Mouse (Mus musculus): ENCODE data around the gene Gucy1b2. TPM values are rescaled to one million over a fixed set of nuclear protein-coding genes. Genes with fewer than 3 reads are reported as not detected.

The Gucy1b2 gene
- polyA plus RNA-seq, 1 experiment from 2014 or later, result 0.08 TPM

DNA sequence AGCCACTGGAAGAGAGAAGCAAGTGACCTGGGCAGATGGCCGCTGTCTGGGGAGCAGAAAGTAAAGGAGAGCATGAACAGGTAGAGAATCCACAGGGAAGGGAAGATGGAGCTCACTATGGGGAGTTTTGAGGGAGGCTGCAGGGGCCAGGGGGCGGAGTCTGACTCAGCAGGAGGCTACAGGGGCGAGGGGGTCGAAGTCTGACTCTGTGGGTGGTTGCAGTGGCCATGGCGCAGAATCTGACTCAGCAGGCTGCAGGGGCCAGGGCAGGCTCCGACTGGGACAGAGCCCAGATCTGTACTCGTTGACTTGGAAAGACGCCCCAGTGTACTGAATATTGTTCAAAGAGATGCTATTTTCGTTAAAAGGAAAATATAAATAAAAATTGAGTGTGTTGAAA, 8.9 kb upstream of the Gucy1b2 start:
- H3K27ac ChIP-seq, result no peak overlapping the region
- H3K36me3 ChIP-seq, result no peaks in the 10 kb centered on the region
- no peak overlapping the region for H3K4me3 ChIP-seq
- WGBS, result 16% methylated on average over 9 of the region's 9 CpGs
- H3K4me2 ChIP-seq (replicated peaks), result peak overlapping the region; percentile 28
- H3K4me1 ChIP-seq, result 0 out of 2 replicates have a peak, but pooled peaks cover 5% of the 10 kb centered on the region
- H3K9ac ChIP-seq, result no peak overlapping the region
- no peaks in the 10 kb centered on the region for H3K27me3 ChIP-seq
- 0 out of 2 replicates have a peak, but pooled peaks cover 2% of the 10 kb centered on the region for H3K9me3 ChIP-seq
- ATAC-seq (ENCODE audit: insufficient number of reproducible peaks, insufficient read depth, low FRiP score, low TSS enrichment), result no peak

DNA sequence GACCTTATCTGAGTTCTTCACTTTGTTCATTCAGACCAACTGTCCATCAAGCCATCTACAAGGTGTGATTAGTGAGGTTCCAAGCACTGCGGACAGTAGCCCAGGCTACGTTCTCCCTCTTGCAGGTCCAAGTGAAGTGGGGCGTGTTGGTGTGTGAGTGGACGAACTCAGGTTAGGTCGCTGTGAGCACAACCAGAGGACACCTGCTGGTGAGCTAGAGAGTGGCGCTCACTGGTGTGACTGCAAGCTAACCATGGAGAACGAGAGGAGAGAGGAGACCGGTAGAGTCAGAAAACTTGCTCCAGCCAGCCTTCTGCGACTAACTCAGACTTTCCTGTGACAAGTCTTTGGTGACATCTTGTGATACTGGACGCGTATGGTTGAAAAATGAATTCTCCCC, 3.5 kb upstream of the Gucy1b2 start:
- Histone ChIP-seq H3K4me2 (replicated peaks) (no peak overlapping the region), H3K4me1 (0 out of 2 replicates have a peak, but pooled peaks cover under 1% of the 10 kb centered on the region), H3K9me3 (0 out of 2 replicates have a peak, but pooled peaks cover 2% of the 10 kb centered on the region), H3K4me3 (no peak overlapping the region), H3K36me3 (no peaks in the 10 kb centered on the region), H3K9ac (no peak overlapping the region), H3K27ac (no peak overlapping the region), H3K27me3 (no peaks in the 10 kb centered on the region)
- WGBS, result 65% methylated on average over 11 of the region's 11 CpGs
- no peak for ATAC-seq (ENCODE audit: insufficient number of reproducible peaks, insufficient read depth, low FRiP score, low TSS enrichment)

DNA sequence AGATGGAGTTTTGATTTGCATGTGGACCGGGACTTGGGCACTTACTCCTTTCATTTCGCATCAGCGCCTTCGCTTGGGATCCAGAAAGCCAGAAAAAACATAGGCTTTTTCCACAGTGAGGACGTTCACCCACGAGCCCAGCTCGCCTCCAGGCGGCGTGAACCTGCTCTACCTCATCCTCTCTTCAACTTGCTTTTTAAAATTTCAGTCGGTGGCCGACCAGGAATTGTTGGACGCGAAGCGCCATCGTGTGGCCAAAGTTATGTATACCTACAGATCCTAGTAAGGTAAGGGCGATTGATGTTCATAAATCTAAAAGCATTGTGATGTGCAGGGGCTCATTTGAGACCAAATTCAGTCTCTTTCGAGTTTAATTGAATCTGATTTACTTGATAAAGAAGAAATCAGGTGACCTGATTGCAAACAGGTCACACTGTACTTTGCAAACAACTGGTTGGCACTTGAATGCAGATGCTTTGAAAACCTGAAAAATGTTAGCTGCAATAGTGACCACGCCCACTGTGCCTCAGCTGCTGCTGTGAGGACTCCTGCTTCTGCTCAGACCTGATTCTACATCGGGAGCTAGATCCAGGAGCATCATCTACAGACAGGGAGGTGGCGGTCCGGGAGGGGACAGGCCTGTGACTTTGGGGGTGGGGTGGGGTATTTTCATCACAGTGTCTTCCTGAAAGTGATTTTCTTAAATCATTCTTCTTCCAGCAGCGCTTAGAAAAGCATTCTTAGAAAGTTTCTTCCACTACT, 1.5 kb upstream of the Gucy1b2 start:
- H3K27ac ChIP-seq, result no peak overlapping the region
- H3K4me3 ChIP-seq, result no peak overlapping the region
- H3K9ac ChIP-seq, result no peak overlapping the region
- H3K4me1 ChIP-seq, result no peaks in the 10 kb centered on the region
- no peaks in the 10 kb centered on the region for H3K36me3 ChIP-seq
- H3K4me2 ChIP-seq (replicated peaks), result no peak overlapping the region
- 0 out of 2 replicates have a peak, but pooled peaks cover 2% of the 10 kb centered on the region for H3K9me3 ChIP-seq
- no peak for ATAC-seq (ENCODE audit: insufficient number of reproducible peaks, insufficient read depth, low FRiP score, low TSS enrichment)
- WGBS, result 20% methylated on average over 22 of the region's 22 CpGs
- no peaks in the 10 kb centered on the region for H3K27me3 ChIP-seq

DNA sequence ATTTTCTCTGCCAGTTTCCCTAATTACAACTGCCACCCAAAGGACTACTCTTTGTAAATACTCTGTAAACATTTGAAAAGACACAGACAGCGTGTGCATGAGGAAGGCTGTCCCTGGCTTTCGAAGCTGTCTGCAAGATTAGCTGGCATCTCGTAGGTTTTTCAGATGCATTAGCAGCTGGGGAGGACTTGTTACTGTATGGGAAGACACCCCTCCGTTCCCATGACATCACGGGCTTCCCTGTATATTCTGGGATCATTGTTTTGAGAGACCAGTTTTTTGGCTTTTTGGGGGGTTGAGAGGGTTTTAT, 564 bp downstream of the Gucy1b2 start:
- Histone ChIP-seq H3K9me3 (no peaks in the 10 kb centered on the region), H3K27ac (no peak overlapping the region), H3K4me1 (no peaks in the 10 kb centered on the region), H3K9ac (no peak overlapping the region), H3K36me3 (no peaks in the 10 kb centered on the region), H3K4me3 (no peak overlapping the region), H3K27me3 (no peaks in the 10 kb centered on the region), H3K4me2 (replicated peaks) (no peak overlapping the region)
- WGBS, result 79% methylated on average over 5 of the region's 5 CpGs
- ATAC-seq (ENCODE audit: insufficient number of reproducible peaks, insufficient read depth, low FRiP score, low TSS enrichment), result no peak

GRCm38 (mm10) chr14:62454760-62455569, 1.1 kb downstream of the Gucy1b2 start:
- no peak overlapping the region for H3K27ac ChIP-seq
- no peaks in the 10 kb centered on the region for H3K27me3 ChIP-seq
- H3K4me2 ChIP-seq (replicated peaks), result no peak overlapping the region
- H3K36me3 ChIP-seq, result no peaks in the 10 kb centered on the region
- H3K9me3 ChIP-seq, result no peaks in the 10 kb centered on the region
- WGBS, result 66% methylated on average over 9 of the region's 9 CpGs
- H3K4me1 ChIP-seq, result no peaks in the 10 kb centered on the region
- no peak for ATAC-seq (ENCODE audit: insufficient number of reproducible peaks, insufficient read depth, low FRiP score, low TSS enrichment)
- no peak overlapping the region for H3K4me3 ChIP-seq
- no peak overlapping the region for H3K9ac ChIP-seq

GRCm38 (mm10) chr14:62454136-62454535, 2.0 kb downstream of the Gucy1b2 start:
- H3K4me2 ChIP-seq (replicated peaks), result no peak overlapping the region
- no peaks in the 10 kb centered on the region for H3K27me3 ChIP-seq
- WGBS, result 67% methylated on average over 3 of the region's 3 CpGs

DNA sequence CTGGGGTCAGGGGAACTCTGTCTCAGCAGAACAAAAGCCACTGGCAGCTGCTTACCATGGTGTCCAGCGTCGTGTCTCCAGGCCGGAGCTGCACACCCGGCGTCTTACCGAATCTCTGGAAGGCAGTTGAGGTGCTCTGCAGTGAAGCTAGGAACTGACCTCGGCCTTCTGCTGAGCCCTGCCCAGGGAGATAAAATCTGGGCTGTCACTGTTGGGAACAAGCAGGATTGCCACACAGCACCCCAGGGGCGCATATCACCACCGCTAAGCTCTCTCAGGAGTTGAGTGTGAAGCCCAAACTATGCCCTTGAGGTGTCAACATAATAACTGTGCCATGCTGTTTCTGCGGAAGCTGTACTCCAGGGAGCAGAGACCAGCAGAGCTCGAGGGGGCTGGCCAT, 2.8 kb downstream of the Gucy1b2 start:
- H3K4me2 ChIP-seq (replicated peaks), result no peak overlapping the region
- H3K9ac ChIP-seq, result no peak overlapping the region
- no peaks in the 10 kb centered on the region for H3K9me3 ChIP-seq
- no peaks in the 10 kb centered on the region for H3K4me1 ChIP-seq
- H3K27me3 ChIP-seq, result no peaks in the 10 kb centered on the region
- ATAC-seq (ENCODE audit: insufficient number of reproducible peaks, insufficient read depth, low FRiP score, low TSS enrichment), result no peak
- no peak overlapping the region for H3K27ac ChIP-seq
- H3K36me3 ChIP-seq, result no peaks in the 10 kb centered on the region
- 78% methylated on average over 11 of the region's 11 CpGs for WGBS
- H3K4me3 ChIP-seq, result no peak overlapping the region

More at GRCm38 (mm10) chr14:62454136-62454535, 2.0 kb downstream of the Gucy1b2 start:
- ATAC-seq (ENCODE audit: insufficient number of reproducible peaks, insufficient read depth, low FRiP score, low TSS enrichment), result no peak
- H3K27ac ChIP-seq, result no peak overlapping the region
- no peaks in the 10 kb centered on the region for H3K4me1 ChIP-seq
- H3K9me3 ChIP-seq, result no peaks in the 10 kb centered on the region
- no peaks in the 10 kb centered on the region for H3K36me3 ChIP-seq
- no peak overlapping the region for H3K9ac ChIP-seq
- H3K4me3 ChIP-seq, result no peak overlapping the region

GRCm38 (mm10) chr14:62450706-62451105, 5.4 kb downstream of the Gucy1b2 start:
- no peak overlapping the region for H3K4me2 ChIP-seq (replicated peaks)
- H3K4me1 ChIP-seq, result no peaks in the 10 kb centered on the region
- no peak for ATAC-seq (ENCODE audit: insufficient number of reproducible peaks, insufficient read depth, low FRiP score, low TSS enrichment)
- H3K4me3 ChIP-seq, result no peak overlapping the region
- 79% methylated on average over 1 of the region's 1 CpGs for WGBS
- no peaks in the 10 kb centered on the region for H3K9me3 ChIP-seq
- no peaks in the 10 kb centered on the region for H3K27me3 ChIP-seq
- no peak overlapping the region for H3K27ac ChIP-seq
- H3K9ac ChIP-seq, result no peak overlapping the region
- H3K36me3 ChIP-seq, result no peaks in the 10 kb centered on the region

DNA sequence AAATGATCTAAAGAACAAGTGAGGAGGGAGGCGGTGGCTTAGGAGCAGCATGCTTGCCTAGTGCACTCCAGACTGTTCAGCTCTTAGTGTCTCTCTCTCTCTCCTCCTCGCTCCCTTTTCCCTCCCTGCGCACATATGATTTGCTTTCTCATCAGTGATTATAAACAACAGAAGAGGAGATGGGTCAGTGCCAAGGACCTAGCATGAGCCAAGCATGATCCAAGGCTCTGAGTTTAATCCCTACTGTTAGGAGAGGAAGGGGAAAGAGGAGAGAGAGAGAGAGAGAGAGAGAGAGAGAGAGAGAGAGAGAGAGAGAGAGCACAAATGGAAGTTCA, 8.9 kb downstream of the Gucy1b2 start:
- WGBS, result 77% methylated on average over 3 of the region's 3 CpGs
- Histone ChIP-seq H3K4me1 (no peaks in the 10 kb centered on the region), H3K4me2 (replicated peaks) (no peak overlapping the region), H3K36me3 (no peaks in the 10 kb centered on the region), H3K27me3 (no peaks in the 10 kb centered on the region), H3K4me3 (no peak overlapping the region), H3K9me3 (no peaks in the 10 kb centered on the region), H3K9ac (no peak overlapping the region), H3K27ac (no peak overlapping the region)
- ATAC-seq (ENCODE audit: insufficient number of reproducible peaks, insufficient read depth, low FRiP score, low TSS enrichment), result no peak

DNA sequence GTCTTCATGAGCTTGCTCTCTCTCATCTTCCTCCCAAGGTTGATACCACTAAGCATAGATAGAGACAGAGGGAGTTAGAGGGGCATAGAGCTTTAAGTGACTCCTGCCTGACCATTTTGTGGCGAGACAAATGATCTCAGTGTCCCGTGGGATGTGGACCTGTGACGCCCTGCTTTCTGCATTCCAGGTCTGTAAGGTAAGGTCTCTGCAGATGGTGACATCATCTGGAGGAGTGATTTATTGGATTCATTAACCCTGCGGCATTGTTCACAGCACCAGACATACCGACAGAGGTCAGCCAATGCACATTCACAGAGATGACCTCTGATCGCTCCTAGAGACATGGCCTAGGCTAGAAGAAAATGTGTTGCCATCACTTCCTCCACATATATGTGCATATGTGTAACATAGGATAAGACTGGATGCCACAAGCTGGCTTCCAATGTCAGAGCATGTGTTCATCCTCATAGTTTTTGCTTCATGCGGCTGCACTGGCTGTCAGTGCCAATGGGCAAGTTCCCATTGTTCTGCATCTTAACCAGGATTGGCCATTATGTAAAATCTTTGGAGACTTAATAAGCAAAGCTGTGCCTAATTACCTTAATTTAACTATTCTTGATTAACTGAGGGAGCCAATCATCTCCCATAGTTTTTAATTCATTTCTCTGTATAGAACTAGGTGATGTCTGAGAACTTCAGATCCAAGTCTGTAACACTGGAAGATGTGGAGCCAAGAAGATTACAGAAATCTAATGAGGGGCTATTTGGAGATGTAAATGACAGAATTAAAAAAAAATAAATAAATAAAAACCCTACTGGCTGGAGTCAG, 9.5 kb downstream of the Gucy1b2 start:
- H3K36me3 ChIP-seq, result no peaks in the 10 kb centered on the region
- H3K27ac ChIP-seq, result no peak overlapping the region
- H3K27me3 ChIP-seq, result no peaks in the 10 kb centered on the region
- H3K4me2 ChIP-seq (replicated peaks), result no peak overlapping the region
- H3K9ac ChIP-seq, result no peak overlapping the region
- 77% methylated on average over 7 of the region's 7 CpGs for WGBS
- no peaks in the 10 kb centered on the region for H3K4me1 ChIP-seq
- H3K9me3 ChIP-seq, result no peaks in the 10 kb centered on the region
- H3K4me3 ChIP-seq, result no peak overlapping the region
- ATAC-seq (ENCODE audit: insufficient number of reproducible peaks, insufficient read depth, low FRiP score, low TSS enrichment), result no peak

DNA sequence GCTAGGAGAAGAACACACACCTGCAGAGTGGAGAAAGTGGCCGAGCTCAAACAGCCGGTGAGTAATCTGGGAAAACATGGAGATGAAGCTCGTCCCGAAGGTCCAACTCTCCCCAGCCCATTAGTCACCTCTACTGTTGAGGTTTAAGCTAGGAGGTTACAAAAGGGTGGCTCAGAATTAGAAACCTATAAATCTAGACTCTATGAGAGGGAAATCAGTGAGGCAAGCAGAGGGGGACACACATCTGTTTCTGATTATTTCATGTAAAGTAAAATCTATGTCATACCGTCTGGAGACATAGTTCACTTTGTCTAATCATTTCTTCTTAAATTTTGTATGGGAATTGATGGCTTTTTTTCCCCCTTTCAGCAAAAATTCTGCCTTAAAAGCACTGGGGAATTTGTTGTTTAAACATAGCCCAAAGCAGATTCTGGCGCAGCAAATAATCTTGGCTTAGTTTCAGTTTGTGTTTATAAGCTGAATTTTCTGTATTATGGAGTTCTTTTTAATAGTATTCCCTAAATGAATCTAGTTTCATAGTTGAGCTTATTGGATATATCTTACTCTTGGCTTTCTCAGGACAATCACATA, 12.2 kb downstream of the Gucy1b2 start:
- no peak overlapping the region; the same call in 1 of the 2 replicates for H3K27ac ChIP-seq
- H3K9me3 ChIP-seq, result no peaks in the 10 kb centered on the region
- no peaks in the 10 kb centered on the region for H3K36me3 ChIP-seq
- no peak overlapping the region for H3K4me3 ChIP-seq
- no peak overlapping the region for H3K9ac ChIP-seq
- no peak for ATAC-seq (ENCODE audit: insufficient number of reproducible peaks, insufficient read depth, low FRiP score, low TSS enrichment)
- no peak overlapping the region for H3K4me2 ChIP-seq (replicated peaks)
- H3K27me3 ChIP-seq, result no peaks in the 10 kb centered on the region
- H3K4me1 ChIP-seq, result no peaks in the 10 kb centered on the region
- WGBS, result 52% methylated on average over 6 of the region's 6 CpGs
